In genomic region chrX:11735516-11736170, GRCm38 (mm10) we compare ENCODE assay signal across 7 mouse cellular contexts.
A peak's percentile ranks its signal among the peaks of the same experiment; 100 is the strongest.
DNase-seq lines count a peak whose midpoint lies in the region; ATAC-seq and TF ChIP-seq lines count a peak whose summit lies in the region.

No protein-coding gene starts in this region.

- no peaks in the 10 kb centered on the region for H3K36me3 ChIP-seq in forebrain, embryonic 16.5 days (ENCODE audit: control insufficient read depth, insufficient read depth)
- no peaks in the 10 kb centered on the region for H3K36me3 ChIP-seq in hindbrain, embryonic 13.5 days
- no peaks in the 10 kb centered on the region for H3K36me3 ChIP-seq in midbrain, postnatal 0 days (ENCODE audit: insufficient read depth, low read length)

- no peak for TF ChIP-seq CTCF in midbrain, postnatal 0 days (IDR thresholded peaks at IDR 0.05)

- no peaks in the 10 kb centered on the region; the same call in 1 of the 2 replicates for H3K27me3 ChIP-seq in forebrain, embryonic 16.5 days (replicated peaks; ENCODE audit: control insufficient read depth, insufficient read depth, low read length)
- H3K27me3 ChIP-seq in hindbrain, embryonic 13.5 days = peaks cover 48% of the 10 kb centered on the region
- peaks cover 6% of the 10 kb centered on the region; the same call in 1 of the 2 replicates for H3K27me3 ChIP-seq in midbrain, postnatal 0 days (ENCODE audit: insufficient read depth, low read length)

- H3K4me2 ChIP-seq in forebrain, embryonic 16.5 days (ENCODE audit: low read length) = no peak overlapping the region
- H3K4me2 ChIP-seq in hindbrain, embryonic 13.5 days = no peak overlapping the region
- H3K4me2 ChIP-seq in midbrain, postnatal 0 days (ENCODE audit: low read depth, low read length, poor library complexity, severe bottlenecking) = no peak overlapping the region

- no peak overlapping the region for H3K9ac ChIP-seq in forebrain, embryonic 16.5 days (replicated peaks; ENCODE audit: low read depth, low read length)
- no peak overlapping the region for H3K9ac ChIP-seq in hindbrain, embryonic 13.5 days
- no peak overlapping the region for H3K9ac ChIP-seq in midbrain, postnatal 0 days (replicated peaks; ENCODE audit: low read length, poor library complexity, severe bottlenecking)

- no peaks in the 10 kb centered on the region for H3K9me3 ChIP-seq in forebrain, embryonic 16.5 days (ENCODE audit: control insufficient read depth, low read length)
- no peaks in the 10 kb centered on the region for H3K9me3 ChIP-seq in hindbrain, embryonic 13.5 days
- no peaks in the 10 kb centered on the region for H3K9me3 ChIP-seq in midbrain, postnatal 0 days (ENCODE audit: low read length)

- DNase-seq in MN1 (ENCODE audit: low spot score) = peak; percentile 53
- peak; percentile 89 for DNase-seq in adrenal gland, postnatal 14 days
- peak; percentile 5 to 13 for DNase-seq in left cerebral cortex, postnatal 25 days (ENCODE audit: low spot score in 2 of 2)
- DNase-seq in midbrain, postnatal 0 days (ENCODE audit: low spot score) = peak; percentile 73

- WGBS in forebrain, embryonic 16.5 days = 22% methylated on average over 17 of the region's 17 CpGs
- 37% methylated on average over 13 of the region's 17 CpGs for whole genome bisulfite sequencing in hindbrain, embryonic 13.5 days
- WGBS in midbrain, postnatal 0 days = 42% methylated on average over 17 of the region's 17 CpGs

- peak overlapping the region; percentile 2 for H3K27ac ChIP-seq in forebrain, embryonic 16.5 days (ENCODE audit: low read length)
- H3K27ac ChIP-seq in hindbrain, embryonic 13.5 days = peak overlapping the region; percentile 58; the same call in 1 of the 2 replicates
- no peak overlapping the region for H3K27ac ChIP-seq in midbrain, postnatal 0 days (ENCODE audit: low read depth, low read length)

- H3K4me1 ChIP-seq in forebrain, embryonic 16.5 days (replicated peaks; ENCODE audit: control insufficient read depth, insufficient read depth, low read length) = peaks cover 16% of the 10 kb centered on the region
- H3K4me1 ChIP-seq in hindbrain, embryonic 13.5 days (replicated peaks) = peaks cover 15% of the 10 kb centered on the region
- H3K4me1 ChIP-seq in midbrain, postnatal 0 days (ENCODE audit: insufficient read depth, low read length) = no peaks in the 10 kb centered on the region

- ATAC-seq in forebrain, embryonic 16.5 days = peak; percentile 73
- no peak; the same call in 1 of the 2 replicates for ATAC-seq in hindbrain, embryonic 13.5 days (ENCODE audit: low FRiP score)
- ATAC-seq in midbrain, postnatal 0 days (ENCODE audit: low FRiP score) = no peak
- ATAC-seq in monocyte, adult 5-6 weeks (replicated peaks; ENCODE audit: insufficient number of reproducible peaks, low FRiP score, low TSS enrichment, poor library complexity, severe bottlenecking) = no peak

- intact Hi-C loops in left cerebral cortex, postnatal 25 days (cut with DNase I) = no loop called here

- H3K4me3 ChIP-seq in forebrain, embryonic 16.5 days (replicated peaks; ENCODE audit: low read length) = no peak overlapping the region
- H3K4me3 ChIP-seq in hindbrain, embryonic 13.5 days = no peak overlapping the region
- no peak overlapping the region for H3K4me3 ChIP-seq in midbrain, postnatal 0 days (ENCODE audit: low read depth, low read length)

Comparison
In these comparisons a context has a peak if more than half of its experiments do, and no peak if none do; other contexts are left out.
1. DNase-seq: peak in every context shown above with its lines; median percentile 89 in adrenal gland, postnatal 14 days; 73 in midbrain, postnatal 0 days; 53 in MN1; 9 in left cerebral cortex, postnatal 25 days.